Mouse (Mus musculus): ENCODE measurements at regions not wholly inside any gene's neighbourhood (a gene's known extent, or its start where the extent isn't known, plus 50 kb on each side); places are given as distances from the start of the nearest gene placed in this dataset.
A peak's percentile ranks its signal among the peaks of the same experiment; 100 is the strongest.

DNA sequence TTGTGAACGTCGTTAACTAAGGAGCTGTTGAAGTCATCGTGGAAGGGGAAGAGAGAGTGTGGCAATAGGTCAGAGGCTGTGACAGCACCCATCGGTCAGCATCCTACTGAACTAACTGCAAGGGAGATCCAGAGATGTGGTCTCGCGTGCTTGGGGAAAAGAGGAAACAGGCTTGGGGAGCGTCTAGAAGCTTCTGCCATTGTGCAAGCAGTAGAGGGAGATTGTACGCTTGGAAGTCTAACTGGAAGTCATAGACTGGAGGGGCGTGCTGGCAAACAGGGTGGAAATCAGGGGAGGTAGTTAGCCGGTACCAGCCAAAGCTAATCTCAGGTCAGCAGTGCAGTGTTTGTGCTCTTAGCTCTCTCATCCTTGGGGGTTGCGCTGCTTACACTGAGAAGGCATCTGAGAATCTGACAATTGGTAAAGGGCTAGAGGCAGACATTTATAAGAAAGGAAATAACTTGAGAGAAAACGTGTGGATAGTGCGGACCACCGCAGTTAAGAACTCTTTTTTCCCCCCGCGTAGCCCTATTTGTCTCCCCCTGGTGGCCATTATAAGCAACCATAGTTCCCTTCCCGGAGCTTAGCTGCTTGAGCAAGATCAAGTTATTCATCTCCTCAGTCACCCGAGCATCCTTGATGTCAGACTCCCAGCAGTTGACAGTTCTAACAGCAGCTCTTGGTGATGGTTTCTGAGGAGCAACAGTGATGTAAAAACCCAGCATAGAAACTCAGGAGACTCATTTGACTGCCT is 151.5 kb downstream of the 4933412E24Rik start:
- WGBS (ENCODE audit: insufficient replicate concordance), result 26% methylated on average over 18 of the region's 18 CpGs
- Histone ChIP-seq H3K27me3 (ENCODE audit: control insufficient read depth, insufficient read depth, low read depth, low read length) (no peaks in the 10 kb centered on the region), H3K9me3 (replicated peaks; ENCODE audit: control insufficient read depth, low read length) (no peaks in the 10 kb centered on the region), H3K36me3 (ENCODE audit: control insufficient read depth, insufficient read depth) (no peaks in the 10 kb centered on the region), H3K4me1 (ENCODE audit: control insufficient read depth, low read depth, low read length) (no peaks in the 10 kb centered on the region), H3K4me3 (ENCODE audit: low read depth, low read length) (no peak overlapping the region), H3K4me2 (ENCODE audit: low read depth, low read length) (peak overlapping the region; percentile 14; the same call in 1 of the 2 replicates), H3K27ac (ENCODE audit: low read length) (no peak overlapping the region), H3K9ac (ENCODE audit: low read depth, low read length) (no peak overlapping the region)
- ATAC-seq (ENCODE audit: low read depth), result peak; percentile 41; the same call in 1 of the 2 replicates

DNA sequence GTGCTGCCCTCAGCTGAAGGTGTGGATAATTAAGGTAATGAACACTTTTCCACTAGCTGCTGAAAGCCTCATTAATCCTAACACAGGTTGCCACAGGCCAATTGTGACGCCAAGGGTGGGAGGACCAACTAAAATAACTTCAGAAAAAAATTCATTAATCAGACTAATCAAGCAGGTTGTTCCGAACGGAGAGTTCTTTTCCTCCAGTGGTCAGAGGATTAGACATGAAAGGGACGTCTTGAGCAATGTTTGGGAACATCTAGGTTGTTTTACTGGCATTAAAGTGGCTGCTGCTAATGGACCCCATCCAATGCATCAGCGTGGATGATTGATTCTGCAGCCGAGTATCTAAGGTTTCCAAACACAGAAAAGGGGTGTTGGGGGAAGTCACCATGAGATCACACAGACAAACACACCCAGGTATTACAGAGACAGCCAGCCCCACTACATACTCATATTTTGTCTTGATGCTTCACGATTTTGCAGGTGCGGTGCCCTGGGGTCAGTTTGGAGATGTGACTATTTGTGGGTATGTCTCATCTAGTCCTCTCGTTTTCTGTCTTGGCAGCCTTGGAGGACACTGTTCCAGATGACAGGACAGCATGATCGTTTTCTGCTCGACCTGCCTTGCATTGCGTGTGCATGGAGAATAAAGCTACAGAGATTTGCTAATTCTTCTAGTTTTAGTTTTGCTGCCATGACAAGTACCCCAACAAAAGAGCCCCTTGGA is 164.0 kb downstream of the 4933412E24Rik start:
- Histone ChIP-seq H3K4me3 (ENCODE audit: low read depth, low read length) (no peak overlapping the region), H3K9me3 (replicated peaks; ENCODE audit: control insufficient read depth, low read length) (no peaks in the 10 kb centered on the region), H3K9ac (ENCODE audit: low read depth, low read length) (no peak overlapping the region), H3K4me2 (ENCODE audit: low read depth, low read length) (no peak overlapping the region), H3K4me1 (ENCODE audit: control insufficient read depth, low read depth, low read length) (no peaks in the 10 kb centered on the region), H3K27me3 (ENCODE audit: control insufficient read depth, insufficient read depth, low read depth, low read length) (no peaks in the 10 kb centered on the region), H3K27ac (ENCODE audit: low read length) (no peak overlapping the region), H3K36me3 (ENCODE audit: control insufficient read depth, insufficient read depth) (no peaks in the 10 kb centered on the region)
- 63% methylated on average over 12 of the region's 12 CpGs for WGBS (ENCODE audit: insufficient replicate concordance)
- no peak for ATAC-seq (ENCODE audit: low read depth)

DNA sequence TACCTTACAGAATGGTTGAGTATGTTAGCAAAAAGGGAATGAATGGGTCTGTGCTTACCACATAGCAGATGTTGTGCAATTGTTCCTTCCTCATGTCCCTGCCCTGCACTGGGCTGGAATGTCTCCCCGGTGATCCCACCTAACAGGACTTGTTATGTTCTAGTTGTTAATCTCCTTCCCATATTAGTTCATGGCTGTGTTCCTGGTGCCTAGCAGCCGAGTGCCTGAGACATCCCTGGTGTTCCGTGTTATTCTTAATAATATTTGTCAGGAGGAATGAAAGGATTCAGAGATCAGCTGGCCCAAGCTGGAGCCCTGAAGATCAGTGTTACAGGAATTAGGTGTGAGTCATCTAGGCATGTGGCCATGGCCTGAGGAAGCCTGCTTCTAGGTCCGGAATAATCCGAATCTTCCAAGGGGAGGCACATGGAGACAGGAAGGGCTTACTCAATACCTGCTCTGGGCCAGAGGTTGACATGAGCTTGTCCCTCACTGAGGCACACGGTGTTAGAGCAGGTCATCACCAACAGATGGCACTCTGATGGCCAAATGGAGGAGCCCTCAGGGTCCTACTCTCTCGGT is 171.2 kb downstream of the 4933412E24Rik start:
- WGBS (ENCODE audit: insufficient replicate concordance), result 54% methylated on average over 7 of the region's 7 CpGs
- Histone ChIP-seq H3K36me3 (ENCODE audit: control insufficient read depth, insufficient read depth) (no peaks in the 10 kb centered on the region), H3K9me3 (replicated peaks; ENCODE audit: control insufficient read depth, low read length) (no peaks in the 10 kb centered on the region), H3K4me2 (ENCODE audit: low read depth, low read length) (no peak overlapping the region), H3K4me3 (ENCODE audit: low read depth, low read length) (no peak overlapping the region), H3K4me1 (ENCODE audit: control insufficient read depth, low read depth, low read length) (no peaks in the 10 kb centered on the region), H3K9ac (ENCODE audit: low read depth, low read length) (no peak overlapping the region), H3K27ac (ENCODE audit: low read length) (no peak overlapping the region), H3K27me3 (ENCODE audit: control insufficient read depth, insufficient read depth, low read depth, low read length) (no peaks in the 10 kb centered on the region)
- no peak for ATAC-seq (ENCODE audit: low read depth)

DNA sequence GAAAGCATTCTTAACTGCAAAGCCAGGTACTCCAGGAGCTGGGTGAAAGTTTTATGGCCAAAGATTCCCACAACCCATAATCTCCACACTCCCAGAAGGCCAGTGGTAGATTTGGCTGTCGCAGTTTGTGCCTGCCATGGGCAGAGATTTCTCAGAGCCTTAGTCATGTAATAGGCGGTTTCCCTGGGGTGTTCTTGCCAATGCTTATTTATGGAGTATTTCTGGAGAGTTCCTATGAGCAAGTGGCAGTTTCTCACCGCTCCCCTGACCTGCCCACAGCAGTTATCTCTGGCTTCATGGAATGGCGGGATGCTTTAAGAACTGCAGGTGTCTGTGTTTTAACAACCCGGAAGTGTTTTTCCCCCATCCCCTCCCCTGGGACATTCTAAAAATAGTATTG is 179.8 kb downstream of the 4933412E24Rik start:
- WGBS (ENCODE audit: insufficient replicate concordance), result 61% methylated on average over 5 of the region's 5 CpGs
- Histone ChIP-seq H3K27ac (ENCODE audit: low read length) (no peak overlapping the region), H3K4me3 (ENCODE audit: low read depth, low read length) (no peak overlapping the region)

DNA sequence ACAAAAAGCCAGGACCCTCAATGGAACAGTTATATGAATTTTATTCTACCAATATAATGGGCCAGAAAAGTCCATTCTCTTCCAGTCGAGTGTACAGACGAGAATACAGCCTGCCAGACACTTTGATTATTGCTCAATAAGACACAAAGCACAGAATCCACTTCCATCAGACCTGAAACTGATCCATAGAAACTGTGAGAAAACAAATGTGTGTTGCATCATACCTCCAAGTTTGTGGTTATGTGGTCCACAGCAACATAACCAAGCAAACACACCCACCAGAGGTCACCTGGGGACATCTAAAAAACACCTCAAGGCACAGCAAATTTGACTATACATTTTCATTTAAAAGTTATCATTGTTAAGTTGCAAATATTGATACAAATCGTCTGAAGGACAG is 183.2 kb downstream of the 4933412E24Rik start:
- 46% methylated on average over 3 of the region's 3 CpGs for WGBS (ENCODE audit: insufficient replicate concordance)
- no peaks in the 10 kb centered on the region for H3K9me3 ChIP-seq (replicated peaks; ENCODE audit: control insufficient read depth, low read length)
- H3K27me3 ChIP-seq (ENCODE audit: control insufficient read depth, insufficient read depth, low read depth, low read length), result no peaks in the 10 kb centered on the region
- no peak overlapping the region for H3K9ac ChIP-seq (ENCODE audit: low read depth, low read length)
- H3K4me2 ChIP-seq (ENCODE audit: low read depth, low read length), result no peak overlapping the region
- no peaks in the 10 kb centered on the region for H3K36me3 ChIP-seq (ENCODE audit: control insufficient read depth, insufficient read depth)
- no peak for ATAC-seq (ENCODE audit: low read depth)
- no peak overlapping the region for H3K4me3 ChIP-seq (ENCODE audit: low read depth, low read length)
- H3K27ac ChIP-seq (ENCODE audit: low read length), result no peak overlapping the region
- H3K4me1 ChIP-seq (ENCODE audit: control insufficient read depth, low read depth, low read length), result no peaks in the 10 kb centered on the region; the same call in 1 of the 2 replicates

More for the DNA sequence above, 179.8 kb downstream of the 4933412E24Rik start:
- no peaks in the 10 kb centered on the region for H3K4me1 ChIP-seq (ENCODE audit: control insufficient read depth, low read depth, low read length)
- H3K27me3 ChIP-seq (ENCODE audit: control insufficient read depth, insufficient read depth, low read depth, low read length), result no peaks in the 10 kb centered on the region
- no peaks in the 10 kb centered on the region for H3K36me3 ChIP-seq (ENCODE audit: control insufficient read depth, insufficient read depth)
- H3K4me2 ChIP-seq (ENCODE audit: low read depth, low read length), result no peak overlapping the region
- no peak for ATAC-seq (ENCODE audit: low read depth)
- H3K9me3 ChIP-seq (replicated peaks; ENCODE audit: control insufficient read depth, low read length), result no peaks in the 10 kb centered on the region
- no peak overlapping the region for H3K9ac ChIP-seq (ENCODE audit: low read depth, low read length)

DNA sequence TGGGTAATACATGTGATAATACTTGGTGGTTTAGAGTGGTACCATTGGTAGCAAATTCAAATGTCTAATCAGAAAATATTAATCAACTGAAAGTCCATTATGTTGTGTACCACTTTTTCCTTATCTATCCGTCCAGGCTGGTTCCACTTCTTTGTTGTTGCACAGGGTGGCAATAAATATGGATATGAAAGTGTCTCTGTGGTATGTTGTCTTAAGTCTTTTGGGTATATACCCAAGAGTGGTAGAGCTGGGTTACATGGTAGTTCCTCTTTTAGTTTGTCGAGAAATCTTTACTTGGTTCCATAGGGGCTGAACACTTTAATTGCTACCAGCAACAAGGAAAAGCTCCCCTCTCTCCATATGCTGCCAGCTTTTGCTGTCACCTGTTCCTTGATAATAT is 184.9 kb downstream of the 4933412E24Rik start:
- Histone ChIP-seq H3K9ac (ENCODE audit: low read depth, low read length) (no peak overlapping the region), H3K9me3 (replicated peaks; ENCODE audit: control insufficient read depth, low read length) (no peaks in the 10 kb centered on the region), H3K4me2 (ENCODE audit: low read depth, low read length) (no peak overlapping the region), H3K4me1 (ENCODE audit: control insufficient read depth, low read depth, low read length) (no peaks in the 10 kb centered on the region; the same call in 1 of the 2 replicates), H3K27ac (ENCODE audit: low read length) (no peak overlapping the region), H3K4me3 (ENCODE audit: low read depth, low read length) (no peak overlapping the region), H3K36me3 (ENCODE audit: control insufficient read depth, insufficient read depth) (no peaks in the 10 kb centered on the region), H3K27me3 (ENCODE audit: control insufficient read depth, insufficient read depth, low read depth, low read length) (no peaks in the 10 kb centered on the region)
- no peak for ATAC-seq (ENCODE audit: low read depth)
- 36% methylated on average over 2 of the region's 2 CpGs for WGBS (ENCODE audit: insufficient replicate concordance)

DNA sequence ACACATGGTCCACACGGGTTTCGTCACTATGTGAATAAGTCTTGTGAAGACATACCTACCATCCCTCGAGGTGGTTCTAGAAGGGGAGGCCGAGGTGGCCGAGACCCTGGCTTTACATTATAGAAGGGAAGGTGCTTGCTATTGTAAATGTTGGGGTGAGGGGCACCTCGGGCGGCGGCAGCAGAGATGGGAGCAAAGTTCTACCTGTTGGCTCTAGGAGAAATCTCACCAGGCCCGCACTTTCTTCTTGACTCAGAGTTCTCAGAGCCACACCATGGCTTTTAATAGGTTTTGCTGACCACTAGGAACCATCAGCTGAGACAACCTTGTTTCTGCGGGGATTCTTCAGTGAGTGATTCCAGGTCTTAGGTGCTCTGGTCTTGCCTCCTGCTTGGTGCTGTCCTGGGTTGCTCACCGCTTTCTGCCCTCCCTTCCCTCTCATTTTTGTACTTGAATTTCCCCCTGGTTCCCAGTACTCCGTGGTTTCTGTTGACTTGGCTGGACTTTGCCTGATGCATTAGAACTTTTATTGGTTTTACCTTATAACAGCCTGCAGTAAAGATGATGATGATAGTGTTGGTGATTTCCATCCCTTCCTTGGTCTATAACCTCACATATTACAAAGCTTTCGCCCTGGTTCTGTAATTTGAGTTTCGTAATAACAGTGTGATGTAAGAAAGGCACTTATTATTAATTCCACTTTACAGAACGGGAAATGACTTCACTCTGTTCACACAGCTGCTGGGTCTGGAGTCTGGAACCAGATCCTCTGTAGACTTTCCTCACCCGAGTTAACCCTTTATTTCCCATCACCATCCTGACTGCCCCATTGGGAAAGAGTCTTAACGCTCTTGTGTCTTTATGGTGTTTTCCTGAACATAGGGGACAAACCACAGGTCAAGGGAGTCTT is 185.6 kb downstream of the 4933412E24Rik start:
- WGBS (ENCODE audit: insufficient replicate concordance), result 57% methylated on average over 17 of the region's 17 CpGs
- H3K4me3 ChIP-seq (ENCODE audit: low read depth, low read length), result no peak overlapping the region
- H3K4me2 ChIP-seq (ENCODE audit: low read depth, low read length), result no peak overlapping the region
- no peak overlapping the region for H3K9ac ChIP-seq (ENCODE audit: low read depth, low read length)
- no peaks in the 10 kb centered on the region for H3K9me3 ChIP-seq (replicated peaks; ENCODE audit: control insufficient read depth, low read length)
- no peaks in the 10 kb centered on the region for H3K27me3 ChIP-seq (ENCODE audit: control insufficient read depth, insufficient read depth, low read depth, low read length)
- no peaks in the 10 kb centered on the region for H3K36me3 ChIP-seq (ENCODE audit: control insufficient read depth, insufficient read depth)
- no peak for ATAC-seq (ENCODE audit: low read depth)
- H3K4me1 ChIP-seq (ENCODE audit: control insufficient read depth, low read depth, low read length), result no peaks in the 10 kb centered on the region; the same call in 1 of the 2 replicates
- H3K27ac ChIP-seq (ENCODE audit: low read length), result no peak overlapping the region

DNA sequence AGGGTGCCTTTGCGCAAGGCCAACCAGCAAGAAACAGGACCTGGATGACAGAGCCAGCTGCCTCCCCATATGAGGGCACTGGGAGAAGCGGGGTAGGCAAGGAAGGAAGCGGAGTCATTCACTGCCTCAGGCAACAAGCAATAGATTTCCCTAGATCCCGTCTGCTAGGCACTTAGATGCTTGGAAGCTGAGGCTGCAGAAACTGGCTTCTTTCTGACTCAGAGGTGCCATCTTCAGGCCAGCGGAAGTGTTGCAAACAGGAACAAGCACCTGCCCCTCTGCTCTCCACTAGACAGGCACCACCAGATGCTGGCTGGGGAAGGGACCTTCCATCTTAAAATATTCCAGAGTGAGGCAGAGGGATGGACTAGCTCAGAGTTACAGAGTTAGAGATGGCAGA is 188.0 kb downstream of the 4933412E24Rik start:
- no peak overlapping the region for H3K9ac ChIP-seq (ENCODE audit: low read depth, low read length)
- H3K27me3 ChIP-seq (ENCODE audit: control insufficient read depth, insufficient read depth, low read depth, low read length), result no peaks in the 10 kb centered on the region
- H3K4me3 ChIP-seq (ENCODE audit: low read depth, low read length), result no peak overlapping the region
- H3K27ac ChIP-seq (ENCODE audit: low read length), result no peak overlapping the region
- H3K36me3 ChIP-seq (ENCODE audit: control insufficient read depth, insufficient read depth), result no peaks in the 10 kb centered on the region
- H3K4me1 ChIP-seq (ENCODE audit: control insufficient read depth, low read depth, low read length), result no peaks in the 10 kb centered on the region; the same call in 1 of the 2 replicates
- ATAC-seq (ENCODE audit: low read depth), result peak; percentile 27
- 20% methylated on average over 5 of the region's 5 CpGs for WGBS (ENCODE audit: insufficient replicate concordance)
- H3K4me2 ChIP-seq (ENCODE audit: low read depth, low read length), result no peak overlapping the region
- no peaks in the 10 kb centered on the region for H3K9me3 ChIP-seq (replicated peaks; ENCODE audit: control insufficient read depth, low read length)
